Mouse (Mus musculus): ENCODE results near the gene Ube2g1. TPM values are rescaled to one million over a fixed set of nuclear protein-coding genes. Genes with fewer than 3 reads are reported as not detected.

Ube2g1 gene
- total RNA-seq (2015; ENCODE audit: low replicate concordance) (19.8 and 21.0 TPM in 2 replicates), total RNA-seq (2017; ENCODE audit: low replicate concordance) (11.3 and 16.6 TPM in 2 replicates)

DNA sequence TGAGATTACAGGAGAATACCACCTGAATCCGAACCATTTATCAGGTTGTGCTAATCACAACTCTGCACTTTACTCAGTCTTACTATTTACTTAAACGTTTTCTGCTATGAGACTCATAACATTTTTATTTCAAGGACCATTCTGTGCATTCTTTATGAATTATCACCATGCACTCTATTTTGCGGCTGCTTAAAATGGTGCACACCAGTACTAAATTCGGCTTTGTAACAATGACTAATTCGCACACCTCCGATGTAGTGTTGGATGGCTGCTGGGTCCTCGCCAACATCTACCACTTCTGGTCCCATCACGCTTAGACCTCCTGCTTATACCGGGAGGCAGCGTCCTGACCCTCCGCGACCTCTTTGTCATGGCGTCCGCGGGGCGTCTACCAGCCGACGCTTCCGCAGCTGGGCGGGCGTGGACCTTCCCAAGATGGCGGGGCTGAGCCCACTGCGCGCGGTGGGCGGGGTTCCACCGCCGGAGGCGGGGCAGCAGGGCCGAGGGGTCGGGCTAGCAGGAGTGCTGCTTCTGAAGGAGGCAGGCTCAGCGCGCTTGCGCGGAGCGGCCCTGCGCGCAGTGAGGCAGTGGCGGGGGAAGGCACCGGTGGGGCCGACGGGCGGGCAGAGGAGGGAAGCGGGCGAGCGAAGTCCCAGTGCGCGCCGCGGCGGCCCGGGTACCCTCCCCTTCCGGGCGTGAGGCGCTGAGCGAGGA lies at the start of gene Ube2g1:
Gene Ube2g1, plus strand, starts transcription at position 590 of the 714 bp plus-strand sequence.
- ATAC-seq (replicated peaks; ENCODE audit: low FRiP score, poor library complexity, severe bottlenecking) = peak; percentile 94

DNA sequence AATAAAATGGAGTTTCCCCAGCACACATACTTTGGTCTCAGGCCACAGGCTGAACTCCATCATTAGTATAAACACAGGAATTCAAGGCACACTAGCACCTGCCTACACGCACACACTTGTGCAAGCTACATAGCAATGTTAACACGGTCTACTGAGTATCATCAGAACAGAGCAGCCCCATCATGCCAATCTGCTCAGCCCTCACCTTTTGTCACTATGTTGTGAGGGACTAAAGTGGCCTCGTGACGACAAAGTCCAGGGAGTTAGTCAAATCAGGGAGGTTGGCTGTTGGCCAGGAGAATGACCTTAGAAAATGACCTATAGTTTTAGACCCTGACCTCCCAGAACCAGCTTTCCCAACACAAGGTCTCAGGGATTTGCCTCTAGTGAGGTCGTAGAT lies 48.9 kb upstream of the Ube2g1 start:
- no peak for ATAC-seq (replicated peaks; ENCODE audit: low FRiP score, poor library complexity, severe bottlenecking)

DNA sequence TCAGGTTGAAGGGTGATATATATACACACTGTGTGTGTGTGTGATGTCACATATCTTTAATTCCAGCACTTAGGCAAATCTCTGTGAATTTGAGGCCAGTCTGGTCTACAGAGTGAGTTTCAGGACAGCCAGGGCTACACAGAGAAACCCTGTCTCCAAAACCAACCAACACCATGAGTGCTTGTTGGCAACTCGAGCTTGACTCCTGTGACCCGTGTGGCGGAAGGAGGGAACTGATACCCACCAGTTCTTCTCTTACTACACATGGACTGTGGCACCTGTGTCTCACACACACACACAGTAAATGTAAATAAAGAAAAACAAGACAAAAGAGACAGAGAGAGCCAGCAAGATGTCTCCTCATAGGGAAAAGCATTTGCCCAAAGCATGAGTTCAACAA lies 46.4 kb upstream of the Ube2g1 start:
- no peak for ATAC-seq (replicated peaks; ENCODE audit: low FRiP score, poor library complexity, severe bottlenecking)

DNA sequence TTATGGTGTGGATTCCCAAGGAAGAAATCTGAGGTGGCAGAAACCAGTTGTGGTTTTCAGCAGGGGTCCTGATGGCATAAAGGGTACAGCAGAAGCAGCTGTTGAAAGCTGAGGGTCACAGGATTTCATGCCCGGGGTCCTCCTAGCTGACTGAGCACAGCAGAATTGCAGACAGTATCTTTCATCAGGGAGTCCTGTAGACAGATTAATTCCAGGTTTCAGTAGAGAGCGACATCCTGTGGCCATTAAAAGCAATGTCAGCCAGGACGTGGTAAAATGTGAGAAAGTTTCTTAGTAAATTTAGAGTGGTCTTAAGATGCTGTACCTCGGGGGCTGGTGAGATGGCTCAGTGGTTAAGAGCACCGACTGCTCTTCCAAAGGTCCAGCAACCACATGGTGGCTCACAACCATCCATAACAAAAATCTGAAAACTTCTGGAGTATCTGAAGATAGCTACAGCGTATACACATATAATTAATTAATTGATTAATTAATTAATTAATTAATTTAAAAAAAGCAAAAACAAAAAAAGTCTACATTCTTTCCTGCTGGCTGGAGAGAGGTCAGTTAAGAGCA lies 42.8 kb upstream of the Ube2g1 start:
- ATAC-seq (replicated peaks; ENCODE audit: low FRiP score, poor library complexity, severe bottlenecking) = no peak

DNA sequence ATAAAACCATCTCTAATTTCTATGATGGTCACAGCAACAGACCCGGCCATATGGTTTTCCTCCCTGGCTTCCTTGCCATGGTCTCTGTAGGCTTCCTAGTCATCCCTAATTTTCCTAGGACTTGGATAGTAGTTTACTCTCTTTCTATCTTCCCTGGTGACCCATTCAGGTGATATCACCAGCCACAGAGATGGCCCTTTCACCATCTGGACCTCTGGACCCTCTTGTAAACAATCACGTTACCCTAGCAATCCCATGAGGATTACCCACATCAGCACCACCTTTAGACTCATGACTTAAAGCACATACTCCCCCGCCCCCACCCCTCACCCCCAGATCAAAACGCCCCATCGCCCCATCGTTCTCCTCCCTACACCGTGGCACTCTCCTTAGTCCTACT lies 40.8 kb upstream of the Ube2g1 start:
- no peak for ATAC-seq (replicated peaks; ENCODE audit: low FRiP score, poor library complexity, severe bottlenecking)

DNA sequence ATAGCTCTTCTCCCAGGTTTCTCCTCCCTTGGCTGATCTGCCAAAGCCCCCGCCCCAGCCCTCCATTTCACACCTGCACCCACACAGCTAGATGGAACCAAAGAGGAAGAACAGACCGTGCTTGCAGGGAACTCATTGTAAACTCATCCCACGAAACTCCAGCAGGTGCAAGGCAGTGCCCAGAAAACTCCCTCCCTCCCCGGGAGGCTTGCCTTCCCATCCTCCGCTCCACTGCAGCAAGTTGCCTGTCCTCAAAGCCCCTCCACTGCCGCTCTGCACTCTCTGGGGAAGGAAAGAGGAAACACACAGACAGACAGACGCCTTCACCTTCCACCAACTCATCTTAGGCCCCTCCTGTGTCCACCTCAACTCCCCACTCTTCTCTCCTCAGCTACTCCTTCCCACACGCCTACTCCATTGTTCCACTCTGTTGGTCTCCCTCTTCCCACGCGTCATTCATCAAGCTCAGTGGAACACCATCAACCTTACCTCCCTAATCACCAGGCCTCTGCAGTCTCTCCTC lies 40.2 kb upstream of the Ube2g1 start:
- ATAC-seq (replicated peaks; ENCODE audit: low FRiP score, poor library complexity, severe bottlenecking) = no peak

DNA sequence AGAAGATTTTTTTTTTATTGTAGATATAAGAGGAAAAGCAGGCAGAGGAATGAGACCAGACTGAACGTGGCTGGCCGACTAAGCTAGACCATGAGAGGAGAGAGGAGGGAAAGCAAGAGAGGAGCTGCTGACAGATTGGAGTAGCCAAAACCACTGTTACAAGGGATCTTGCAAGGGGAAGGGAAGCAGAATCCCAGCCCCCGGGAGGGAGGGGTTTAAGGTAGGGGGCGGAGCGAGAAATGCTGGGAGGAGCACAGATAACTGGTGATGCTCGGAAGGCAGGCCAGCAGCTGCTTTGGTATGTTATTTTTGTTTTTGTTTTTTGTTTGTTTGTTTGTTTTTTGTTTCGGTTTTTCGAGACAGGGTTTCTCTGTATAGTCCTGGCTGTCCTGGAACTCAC lies 38.0 kb upstream of the Ube2g1 start:
- ATAC-seq (replicated peaks; ENCODE audit: low FRiP score, poor library complexity, severe bottlenecking) = no peak

DNA sequence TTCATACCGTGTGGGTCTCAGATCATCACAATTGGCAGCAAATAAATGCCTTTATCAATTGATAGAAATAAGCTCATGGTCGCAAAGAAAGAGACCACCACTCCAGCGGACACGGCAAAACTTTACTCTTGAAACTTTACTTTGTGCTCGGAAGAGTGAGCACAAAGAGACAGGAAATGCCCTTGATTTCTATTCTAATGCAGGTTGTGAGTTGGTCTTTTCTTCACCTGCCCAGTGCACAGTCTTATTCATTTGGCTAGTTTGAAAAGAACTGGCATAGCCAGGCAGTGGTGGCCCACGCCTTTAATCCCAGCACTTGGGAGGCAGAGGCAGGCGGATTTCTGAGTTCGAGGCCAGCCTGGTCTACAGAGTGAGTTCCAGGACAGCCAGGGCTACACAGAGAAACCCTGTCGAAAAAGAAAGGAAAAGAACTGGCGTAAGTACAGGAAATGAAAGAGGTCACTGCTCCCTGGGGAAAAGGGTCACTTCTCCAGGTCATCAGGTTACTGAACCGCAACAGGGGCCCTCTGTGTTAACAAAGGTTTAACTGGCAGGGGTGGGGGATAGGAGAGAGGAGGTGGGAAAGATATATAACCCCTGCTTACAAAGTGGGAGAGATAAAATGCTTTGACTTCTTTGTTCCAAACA lies 37.3 kb upstream of the Ube2g1 start:
- ATAC-seq (replicated peaks; ENCODE audit: low FRiP score, poor library complexity, severe bottlenecking) = no peak

DNA sequence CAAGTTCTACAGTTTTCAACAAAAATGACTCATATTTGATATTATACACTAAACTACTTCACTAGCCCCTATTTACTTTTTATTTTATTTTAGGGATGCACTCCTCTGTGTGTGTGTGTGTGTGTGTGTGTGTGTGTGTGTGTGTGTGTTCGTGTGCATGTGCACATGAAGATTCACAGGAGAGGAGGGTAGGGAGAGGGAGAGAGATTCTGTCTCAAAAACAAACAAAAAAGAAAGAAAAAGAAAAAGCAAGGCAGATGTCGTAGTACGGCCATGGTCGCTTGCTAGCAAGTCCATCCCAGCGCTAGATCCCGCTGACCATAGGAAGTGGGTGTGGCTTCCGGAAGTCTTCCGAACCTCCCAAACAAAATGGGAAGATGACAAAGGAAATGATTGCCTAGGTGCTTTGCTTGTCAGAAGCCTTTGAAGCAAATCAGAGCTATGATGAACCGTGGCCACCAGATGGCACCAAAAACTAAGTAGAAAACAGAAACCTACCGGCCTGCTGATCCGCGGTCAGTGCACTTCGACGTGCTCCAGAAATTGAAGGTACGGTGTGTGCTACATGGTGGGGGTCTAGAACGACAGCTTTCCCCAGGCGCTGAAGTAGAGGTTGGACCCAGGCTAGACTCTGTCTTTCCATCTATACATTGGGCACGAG lies 36.6 kb upstream of the Ube2g1 start:
- ATAC-seq (replicated peaks; ENCODE audit: low FRiP score, poor library complexity, severe bottlenecking) = peak; percentile 79

DNA sequence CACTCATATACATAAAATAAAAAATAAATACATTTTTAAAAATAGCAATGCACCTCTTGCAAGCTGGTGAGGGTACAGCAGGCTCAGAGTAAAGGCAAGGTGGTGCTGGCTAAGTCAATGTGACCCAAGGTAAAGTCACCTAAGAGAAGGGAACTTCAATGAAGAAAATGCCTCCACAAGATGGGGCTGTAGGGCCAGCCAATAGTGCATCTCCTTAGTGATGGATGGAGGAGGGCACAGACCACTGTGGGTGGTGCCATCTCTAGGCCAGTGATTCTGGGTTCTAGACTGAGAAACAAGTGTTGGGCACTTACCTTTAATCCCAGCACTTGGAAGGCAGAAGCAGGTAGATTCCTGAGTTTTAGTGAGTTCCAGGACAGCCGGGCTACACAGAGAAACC lies 33.3 kb upstream of the Ube2g1 start:
- no peak for ATAC-seq (replicated peaks; ENCODE audit: low FRiP score, poor library complexity, severe bottlenecking)

DNA sequence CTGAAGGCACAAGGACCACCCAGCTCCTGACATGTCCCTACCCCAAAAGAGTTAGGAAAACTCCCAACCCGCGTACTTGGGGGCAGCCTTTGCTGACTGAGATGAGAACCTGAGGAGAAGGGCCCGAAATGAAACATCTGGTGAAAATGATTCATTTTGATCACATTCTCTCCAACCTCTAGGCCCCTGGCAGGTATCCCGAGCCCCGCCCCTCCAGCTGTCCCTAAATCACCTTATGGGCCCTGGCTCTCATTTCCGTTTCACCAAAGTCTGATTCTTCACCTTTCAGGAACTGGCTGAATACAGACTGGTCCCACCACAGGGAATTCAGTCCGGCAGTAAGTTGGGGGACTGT lies 31.0 kb upstream of the Ube2g1 start:
- ATAC-seq (replicated peaks; ENCODE audit: low FRiP score, poor library complexity, severe bottlenecking) = no peak

DNA sequence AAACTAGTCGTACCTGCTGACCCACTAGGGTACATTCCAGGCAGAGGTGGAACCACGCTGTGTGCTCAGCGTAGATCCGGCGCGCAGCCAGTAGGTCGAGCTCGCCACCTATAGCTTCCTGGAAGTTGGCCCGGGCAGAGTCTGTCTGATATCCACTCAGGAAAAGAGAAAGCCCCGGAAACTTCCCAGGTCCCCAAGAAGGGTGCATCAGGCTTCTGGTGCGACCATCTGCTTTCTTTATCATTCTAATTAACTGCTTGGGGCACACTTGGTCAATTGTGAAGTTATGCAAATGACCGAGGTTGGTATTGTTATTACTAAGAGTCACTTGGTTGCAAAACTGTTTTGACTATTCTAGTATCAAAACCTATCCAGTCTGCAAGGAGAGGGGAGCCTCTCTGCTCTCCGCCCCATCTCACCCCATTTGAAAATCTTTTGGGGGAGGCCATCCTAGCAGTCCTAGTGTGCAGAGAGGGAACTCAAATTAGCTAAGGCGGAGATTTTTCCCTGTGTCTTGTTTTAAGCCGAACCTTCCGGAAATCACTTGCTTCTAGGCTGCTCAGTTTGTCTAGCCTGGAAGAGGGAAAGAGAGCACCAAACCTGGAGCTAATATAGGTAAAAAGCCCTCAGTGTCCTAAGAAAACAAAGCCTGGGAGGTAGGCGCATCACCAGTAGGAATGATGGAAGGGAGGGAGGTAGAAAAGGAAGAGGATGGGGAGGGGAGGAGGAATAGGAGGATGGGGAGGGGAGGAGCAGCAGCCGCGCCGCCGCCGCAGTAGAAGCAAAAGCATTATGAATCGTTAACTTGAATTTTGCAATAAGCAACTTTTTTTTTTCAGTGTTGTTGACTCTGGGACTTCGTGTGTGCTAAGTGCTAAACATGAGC lies 30.4 kb upstream of the Ube2g1 start:
- ATAC-seq (replicated peaks; ENCODE audit: low FRiP score, poor library complexity, severe bottlenecking) = no peak

DNA sequence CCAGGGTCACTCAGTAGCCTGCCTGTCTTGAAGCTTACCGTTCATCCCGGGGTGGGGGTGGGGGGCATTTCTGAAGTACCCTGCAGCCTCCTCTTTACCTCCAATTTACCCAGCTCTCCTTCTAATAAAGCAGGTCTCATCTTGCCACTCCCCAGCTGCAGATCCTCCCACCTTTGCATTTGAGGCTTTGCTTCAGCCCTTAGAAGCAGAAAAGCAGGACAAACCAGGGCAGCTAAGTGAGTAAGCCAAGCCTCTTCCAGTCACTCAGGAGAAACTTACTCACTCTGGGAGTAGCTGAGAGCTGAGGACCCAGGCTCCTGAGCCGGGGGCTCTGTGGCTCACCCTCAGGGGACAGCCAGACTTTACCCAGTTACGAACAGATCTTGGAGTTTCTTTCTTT lies 28.6 kb upstream of the Ube2g1 start:
- no peak for ATAC-seq (replicated peaks; ENCODE audit: low FRiP score, poor library complexity, severe bottlenecking)

DNA sequence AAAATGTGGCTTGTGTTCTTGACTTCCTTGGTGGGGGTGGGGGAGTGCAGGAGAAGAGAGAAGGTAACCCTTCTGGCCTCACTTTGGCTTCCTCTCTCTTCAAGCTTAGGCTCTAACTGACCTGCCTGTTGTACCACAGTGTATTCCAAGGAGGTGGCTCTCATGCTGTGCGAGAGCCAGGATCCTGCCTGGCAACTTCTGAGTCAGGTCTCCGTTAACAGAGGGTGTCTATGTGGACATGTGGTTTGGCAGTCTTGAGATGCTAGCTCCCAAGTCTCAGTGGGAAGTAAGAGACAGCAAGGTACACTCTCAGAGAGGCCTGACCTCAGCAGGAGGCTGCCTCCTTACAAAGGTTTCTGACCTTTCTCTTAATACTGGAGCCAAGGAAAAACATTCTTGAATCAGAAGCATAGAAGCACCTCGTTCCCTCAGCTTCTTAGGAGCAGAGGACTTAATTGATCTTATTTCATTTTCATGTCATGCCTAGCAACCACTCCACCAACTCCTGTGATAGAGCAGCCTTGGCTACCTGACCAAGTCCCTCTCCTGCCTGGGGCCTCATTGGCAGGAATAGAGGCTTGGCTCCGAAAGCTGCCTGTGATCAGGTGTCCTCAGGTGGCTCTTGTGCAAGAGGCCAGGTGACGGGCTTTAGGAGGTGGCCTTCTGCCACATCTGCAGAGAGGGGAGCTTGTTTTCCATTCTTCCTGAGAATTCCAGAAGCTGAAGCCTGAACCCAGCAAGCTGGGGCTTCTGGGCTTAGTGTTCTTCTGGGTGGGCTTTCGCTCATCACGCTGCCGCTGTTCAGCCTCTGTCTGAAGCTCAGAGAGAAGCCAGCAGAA lies 25.3 kb upstream of the Ube2g1 start:
- no peak for ATAC-seq (replicated peaks; ENCODE audit: low FRiP score, poor library complexity, severe bottlenecking)

DNA sequence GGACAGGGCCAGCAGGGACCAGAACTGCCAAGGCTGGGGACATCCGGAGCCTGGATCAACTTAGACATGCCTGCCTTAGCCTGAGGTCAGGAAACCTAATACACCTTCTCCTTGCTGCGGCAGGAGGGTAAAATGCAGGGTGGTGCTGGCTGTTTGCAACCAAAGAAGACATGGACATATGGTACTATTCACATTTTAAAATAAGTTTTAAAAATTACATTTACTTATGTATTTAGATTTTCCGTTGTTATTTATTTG lies 24.7 kb upstream of the Ube2g1 start:
- ATAC-seq (replicated peaks; ENCODE audit: low FRiP score, poor library complexity, severe bottlenecking) = no peak

DNA sequence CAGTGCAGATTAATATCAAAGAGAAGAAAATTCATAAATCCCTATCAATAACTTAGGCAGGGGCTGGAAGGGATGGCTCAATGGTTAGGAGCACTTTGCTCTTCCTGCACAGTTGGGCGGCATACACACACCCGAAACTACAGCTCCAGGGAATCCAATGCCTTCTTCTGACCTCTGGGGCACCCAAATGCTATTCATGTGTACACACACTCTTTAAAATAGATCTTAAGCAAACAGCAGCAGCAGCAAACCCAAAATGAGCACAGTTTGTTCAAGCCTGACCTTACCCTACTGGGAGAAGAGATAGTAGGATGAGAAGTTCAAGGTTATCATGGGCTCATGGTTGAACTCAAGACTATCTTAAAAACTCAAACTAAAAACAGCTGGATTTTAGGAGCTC lies 24.0 kb upstream of the Ube2g1 start:
- no peak for ATAC-seq (replicated peaks; ENCODE audit: low FRiP score, poor library complexity, severe bottlenecking)

DNA sequence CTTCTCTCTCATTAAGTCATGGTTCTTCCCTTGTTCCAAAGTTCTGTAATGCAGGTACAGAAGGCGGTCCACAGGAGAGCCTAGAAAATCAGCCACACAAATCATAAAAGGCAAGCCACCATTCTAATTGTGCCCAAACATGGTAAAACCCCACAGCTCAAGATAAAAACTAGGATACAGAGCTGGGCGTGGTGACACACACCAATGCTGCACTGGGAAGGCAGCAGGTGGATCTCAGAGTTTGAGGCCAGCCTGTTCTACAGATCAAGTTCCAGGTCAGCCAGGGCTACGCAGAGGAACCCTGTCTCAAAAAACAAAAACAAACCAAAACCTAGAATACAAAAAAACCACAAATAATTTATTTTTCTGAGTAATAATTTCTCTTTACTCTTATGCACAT lies 20.5 kb upstream of the Ube2g1 start:
- no peak for ATAC-seq (replicated peaks; ENCODE audit: low FRiP score, poor library complexity, severe bottlenecking)

DNA sequence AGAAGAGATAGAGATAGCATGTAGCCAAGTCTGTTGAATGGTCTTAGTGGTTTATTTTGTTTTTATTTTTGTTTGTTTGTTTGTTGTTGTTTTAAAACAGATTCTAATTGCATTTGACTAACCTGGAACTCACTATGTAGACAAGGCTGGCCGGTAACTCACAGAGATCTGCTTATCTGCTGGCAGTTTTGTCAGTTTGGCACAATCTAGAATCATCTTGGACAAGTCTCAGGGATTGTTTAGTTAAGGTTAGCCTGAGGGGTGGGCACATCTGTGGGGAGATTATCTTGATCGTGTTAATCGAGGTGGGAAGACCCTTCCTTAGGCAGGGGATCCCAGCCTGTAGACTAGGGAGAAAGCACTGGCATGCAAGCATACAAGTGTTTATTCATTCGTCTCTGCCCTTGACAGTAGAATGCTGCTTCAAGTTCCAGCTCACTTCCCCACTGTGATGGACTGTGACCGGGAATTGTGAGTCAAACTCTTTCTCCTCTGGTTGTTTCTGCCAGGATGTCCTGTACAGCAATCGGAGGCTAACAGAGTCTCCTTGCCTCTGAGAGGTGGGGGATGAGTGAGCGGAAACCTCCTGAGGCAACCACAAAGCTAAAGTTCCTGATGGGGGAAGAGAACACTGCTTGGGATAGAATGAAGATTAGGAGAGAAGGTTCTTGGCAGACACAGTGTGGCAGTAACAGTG lies 19.4 kb upstream of the Ube2g1 start:
- ATAC-seq (replicated peaks; ENCODE audit: low FRiP score, poor library complexity, severe bottlenecking) = no peak

All from erythroid progenitor cell, adult 5-6 weeks (primary cell).